Mouse (Mus musculus): ENCODE data around the gene Sumf1. TPM values are rescaled to one million over a fixed set of nuclear protein-coding genes. Genes with fewer than 3 reads are reported as not detected.

Sumf1 gene
- 24.7 and 28.7 TPM in 2 replicates for polyA plus RNA-seq (2015; fragmentation: Nextera tagmentation; extraction: Ambion mirVana)

DNA sequence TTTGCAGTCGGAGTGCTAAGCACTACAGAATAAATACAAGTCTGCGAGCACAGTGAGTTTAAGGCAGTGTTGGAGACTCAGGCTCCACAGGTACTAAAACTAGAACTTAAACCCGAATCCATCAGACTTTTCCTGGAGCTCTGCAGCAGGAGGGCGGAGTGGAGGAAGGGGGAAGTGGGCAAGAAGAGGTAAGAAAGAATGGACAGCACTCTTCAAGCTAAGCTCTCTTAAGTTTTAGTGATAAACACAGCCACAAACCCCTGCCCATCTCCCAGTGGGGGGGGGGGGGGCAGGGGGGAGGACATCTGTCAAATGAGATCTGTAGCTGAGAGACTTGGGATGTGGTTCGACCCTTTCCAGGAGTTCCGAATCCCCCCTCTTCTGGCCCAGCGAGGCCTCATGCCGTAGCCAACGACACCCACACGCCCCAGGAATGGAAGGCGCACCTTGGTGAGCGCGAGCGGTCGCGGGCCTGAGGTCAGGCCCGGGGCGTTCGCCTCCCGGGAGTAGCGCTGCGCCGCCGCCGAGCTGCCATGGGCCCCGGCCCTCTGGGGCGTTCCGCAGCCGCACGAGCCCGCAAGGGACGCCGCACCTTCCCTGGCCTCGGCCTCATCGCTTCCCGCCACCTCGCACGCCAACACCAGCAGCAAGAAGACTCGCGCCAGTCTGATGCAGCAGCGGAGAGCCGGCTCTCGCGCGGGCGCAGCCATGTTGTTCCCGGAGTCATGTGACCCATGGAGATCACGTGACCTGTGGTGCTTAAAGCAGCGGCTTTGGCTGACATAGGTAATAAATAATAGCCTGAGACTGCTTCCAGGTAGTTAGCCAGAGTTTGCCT, at the start of gene Sumf1:
Gene Sumf1 (minus strand): TSS at position 736 of the 838 bp plus-strand sequence.
- peaks cover 6% of the 10 kb centered on the region for H3K4me1 ChIP-seq

DNA sequence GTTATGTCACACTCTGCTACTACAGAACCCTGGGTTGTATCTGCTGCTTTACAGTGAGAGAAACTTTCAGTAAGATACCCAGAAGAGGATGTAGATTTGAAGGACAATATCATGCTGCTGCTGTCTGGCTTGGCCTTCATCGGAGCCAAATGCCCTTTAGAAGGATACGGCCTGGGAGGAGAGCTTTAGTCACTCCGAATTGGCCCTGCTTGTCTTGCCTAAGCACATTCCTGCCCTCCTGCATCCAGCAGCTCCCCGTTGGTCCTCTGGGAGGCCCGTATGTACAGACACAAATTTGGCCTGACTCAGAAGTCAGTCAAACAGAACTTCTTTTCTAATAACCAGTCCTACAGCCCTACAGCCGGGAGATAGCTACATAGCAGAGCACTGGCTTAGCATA, 49.2 kb upstream of the Sumf1 start:
- no peak for ATAC-seq (ENCODE audit: insufficient number of reproducible peaks, low FRiP score, low TSS enrichment, low read depth)
- Histone ChIP-seq H3K4me3 (replicated peaks) (no peak overlapping the region), H3K9me3 (replicated peaks) (no peaks in the 10 kb centered on the region), H3K9ac (no peak overlapping the region), H3K27me3 (no peaks in the 10 kb centered on the region), H3K36me3 (no peaks in the 10 kb centered on the region), H3K4me2 (replicated peaks) (no peak overlapping the region), H3K27ac (replicated peaks) (no peak overlapping the region), H3K4me1 (peaks cover 41% of the 10 kb centered on the region)
- WGBS, result 71% methylated on average over 6 of the region's 6 CpGs

More for the DNA sequence above, at the start of gene Sumf1:
- 5% methylated on average over 49 of the region's 49 CpGs for WGBS
- ATAC-seq (ENCODE audit: insufficient number of reproducible peaks, low FRiP score, low TSS enrichment, low read depth), result peak; percentile 81
- Histone ChIP-seq H3K4me2 (replicated peaks) (peak within 1 kb of the TSS; percentile 94), H3K36me3 (no peaks in the 10 kb centered on the region), H3K9me3 (replicated peaks) (no peaks in the 10 kb centered on the region), H3K9ac (peak within 1 kb of the TSS; percentile 51), H3K27ac (replicated peaks) (no peak within 1 kb of the TSS), H3K27me3 (no peaks in the 10 kb centered on the region), H3K4me3 (replicated peaks) (peak within 1 kb of the TSS; percentile 85)

DNA sequence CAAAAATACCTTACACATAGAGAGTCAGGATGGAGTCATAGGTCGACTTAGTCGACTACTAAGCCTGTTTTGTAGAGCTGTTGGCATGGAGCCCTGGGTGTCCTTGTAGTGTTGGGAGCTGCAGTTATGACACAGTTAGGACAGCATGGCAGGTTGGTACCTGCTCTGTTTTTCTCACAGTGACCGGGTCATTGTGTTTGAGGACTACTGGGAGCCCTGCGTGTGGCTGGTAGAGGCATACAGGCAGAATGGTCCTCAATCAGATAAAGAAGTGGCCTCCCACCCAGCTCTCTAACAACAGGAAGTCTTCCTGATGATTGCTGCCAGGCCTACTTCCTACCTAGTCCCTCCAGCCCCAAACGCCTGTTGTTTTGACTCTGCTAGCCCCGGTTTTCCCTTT, 47.7 kb upstream of the Sumf1 start:
- 38% methylated on average over 6 of the region's 6 CpGs for WGBS
- no peak overlapping the region for H3K4me2 ChIP-seq (replicated peaks)
- H3K27ac ChIP-seq (replicated peaks), result no peak overlapping the region
- H3K27me3 ChIP-seq, result no peaks in the 10 kb centered on the region
- H3K4me3 ChIP-seq (replicated peaks), result no peak overlapping the region
- H3K9ac ChIP-seq, result no peak overlapping the region
- no peaks in the 10 kb centered on the region for H3K36me3 ChIP-seq
- H3K9me3 ChIP-seq (replicated peaks), result no peaks in the 10 kb centered on the region
- ATAC-seq (ENCODE audit: insufficient number of reproducible peaks, low FRiP score, low TSS enrichment, low read depth), result no peak
- peaks cover 36% of the 10 kb centered on the region for H3K4me1 ChIP-seq

DNA sequence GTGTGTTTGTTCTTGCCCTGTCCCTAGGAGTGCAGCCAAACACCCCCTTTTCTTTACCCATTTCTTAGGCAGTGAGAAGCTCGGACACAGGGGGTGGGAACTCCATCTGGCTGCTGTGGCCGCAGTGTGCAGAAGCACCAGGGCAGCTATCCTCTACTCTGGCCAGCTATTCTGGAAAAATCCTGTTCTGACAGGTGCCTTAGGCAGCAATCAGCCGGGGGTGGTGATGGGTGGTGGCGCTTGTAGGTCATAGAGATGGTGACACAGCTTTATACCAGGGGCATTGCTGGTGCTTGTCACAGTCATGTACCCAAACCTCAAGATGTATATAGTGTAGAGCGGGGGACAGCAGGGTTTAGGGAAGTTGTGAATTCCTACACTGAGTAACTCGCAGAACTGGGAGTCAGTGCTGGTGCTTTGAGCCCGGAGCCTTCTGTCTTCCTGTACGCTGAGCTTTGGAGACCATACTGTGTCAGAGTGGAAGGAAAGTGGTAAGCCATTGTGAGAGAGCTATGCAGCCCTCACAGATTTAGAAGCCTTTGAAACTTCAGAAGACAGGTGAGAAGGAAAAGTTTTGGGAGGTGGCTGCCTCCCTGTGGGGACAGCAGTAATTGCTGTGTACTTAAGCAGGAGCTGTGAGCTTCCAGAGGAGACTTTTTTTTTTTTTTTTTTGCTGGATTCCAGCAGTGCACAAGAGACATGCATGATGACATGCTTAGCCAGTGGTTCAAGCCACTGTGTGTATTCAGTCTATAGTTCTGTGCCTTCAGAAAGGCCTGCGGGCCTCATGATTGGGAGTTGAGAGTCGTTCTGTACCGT, 46.7 kb upstream of the Sumf1 start:
- Histone ChIP-seq H3K9me3 (replicated peaks) (no peaks in the 10 kb centered on the region), H3K4me1 (peaks cover 28% of the 10 kb centered on the region), H3K4me2 (replicated peaks) (no peak overlapping the region), H3K27ac (replicated peaks) (no peak overlapping the region), H3K9ac (no peak overlapping the region), H3K36me3 (no peaks in the 10 kb centered on the region), H3K27me3 (no peaks in the 10 kb centered on the region), H3K4me3 (replicated peaks) (no peak overlapping the region)
- no peak for ATAC-seq (ENCODE audit: insufficient number of reproducible peaks, low FRiP score, low TSS enrichment, low read depth)
- WGBS, result 68% methylated on average over 11 of the region's 11 CpGs

DNA sequence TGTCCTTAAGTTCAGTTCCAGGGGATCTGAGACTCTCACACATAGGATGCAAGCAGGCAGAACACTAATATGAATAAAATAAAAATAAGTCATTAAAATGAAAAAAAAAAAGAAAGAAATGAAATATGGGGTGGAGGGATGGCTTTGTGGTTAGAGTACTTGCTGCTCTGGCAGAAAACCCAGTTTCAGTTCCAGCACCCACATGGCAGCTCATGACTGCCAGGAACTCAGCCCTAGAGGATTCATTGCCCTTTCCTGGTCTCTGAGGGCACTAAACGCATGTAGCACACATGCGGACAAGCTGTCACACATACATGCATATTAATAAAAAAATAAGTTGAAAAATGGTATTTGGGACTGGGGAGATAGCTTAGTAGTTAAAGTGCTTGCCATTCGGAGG, 45.2 kb upstream of the Sumf1 start:
- H3K4me2 ChIP-seq (replicated peaks), result no peak overlapping the region
- peaks cover 17% of the 10 kb centered on the region for H3K4me1 ChIP-seq
- no peaks in the 10 kb centered on the region for H3K9me3 ChIP-seq (replicated peaks)
- no peaks in the 10 kb centered on the region for H3K27me3 ChIP-seq
- H3K36me3 ChIP-seq, result no peaks in the 10 kb centered on the region
- no peak overlapping the region for H3K27ac ChIP-seq (replicated peaks)
- 81% methylated on average over 3 of the region's 3 CpGs for WGBS
- H3K4me3 ChIP-seq (replicated peaks), result no peak overlapping the region
- no peak for ATAC-seq (ENCODE audit: insufficient number of reproducible peaks, low FRiP score, low TSS enrichment, low read depth)
- no peak overlapping the region for H3K9ac ChIP-seq

GRCm38 (mm10) chr6:108228601-108229000, 43.2 kb upstream of the Sumf1 start:
- 0 out of 2 replicates have a peak, but pooled peaks cover 11% of the 10 kb centered on the region for H3K4me1 ChIP-seq
- 21% methylated on average over 2 of the region's 2 CpGs for WGBS
- no peak overlapping the region for H3K9ac ChIP-seq
- H3K27ac ChIP-seq (replicated peaks), result no peak overlapping the region
- no peak for ATAC-seq (ENCODE audit: insufficient number of reproducible peaks, low FRiP score, low TSS enrichment, low read depth)
- H3K9me3 ChIP-seq (replicated peaks), result no peaks in the 10 kb centered on the region
- H3K27me3 ChIP-seq, result no peaks in the 10 kb centered on the region
- H3K4me3 ChIP-seq (replicated peaks), result no peak overlapping the region
- H3K4me2 ChIP-seq (replicated peaks), result no peak overlapping the region
- no peaks in the 10 kb centered on the region for H3K36me3 ChIP-seq

GRCm38 (mm10) chr6:108228048-108228447, 42.7 kb upstream of the Sumf1 start:
- Histone ChIP-seq H3K4me3 (replicated peaks) (no peak overlapping the region), H3K9me3 (replicated peaks) (no peaks in the 10 kb centered on the region), H3K27ac (replicated peaks) (no peak overlapping the region), H3K27me3 (no peaks in the 10 kb centered on the region), H3K4me1 (0 out of 2 replicates have a peak, but pooled peaks cover 6% of the 10 kb centered on the region), H3K9ac (no peak overlapping the region), H3K4me2 (replicated peaks) (no peak overlapping the region), H3K36me3 (no peaks in the 10 kb centered on the region)
- WGBS, result 66% methylated on average over 6 of the region's 6 CpGs
- no peak for ATAC-seq (ENCODE audit: insufficient number of reproducible peaks, low FRiP score, low TSS enrichment, low read depth)

- H3K4me2 ChIP-seq (replicated peaks), result no peak overlapping the region
- WGBS, result 92% methylated on average over 6 of the region's 6 CpGs
- H3K27me3 ChIP-seq, result no peaks in the 10 kb centered on the region
- 0 out of 2 replicates have a peak, but pooled peaks cover 4% of the 10 kb centered on the region for H3K4me1 ChIP-seq
- no peaks in the 10 kb centered on the region for H3K9me3 ChIP-seq (replicated peaks)
- no peak overlapping the region for H3K4me3 ChIP-seq (replicated peaks)
- H3K9ac ChIP-seq, result no peak overlapping the region
- no peak overlapping the region for H3K27ac ChIP-seq (replicated peaks)
- ATAC-seq (ENCODE audit: insufficient number of reproducible peaks, low FRiP score, low TSS enrichment, low read depth), result no peak
- H3K36me3 ChIP-seq, result no peaks in the 10 kb centered on the region
Measured at GRCm38 (mm10) chr6:108227461-108227860, 42.1 kb upstream of the Sumf1 start.

DNA sequence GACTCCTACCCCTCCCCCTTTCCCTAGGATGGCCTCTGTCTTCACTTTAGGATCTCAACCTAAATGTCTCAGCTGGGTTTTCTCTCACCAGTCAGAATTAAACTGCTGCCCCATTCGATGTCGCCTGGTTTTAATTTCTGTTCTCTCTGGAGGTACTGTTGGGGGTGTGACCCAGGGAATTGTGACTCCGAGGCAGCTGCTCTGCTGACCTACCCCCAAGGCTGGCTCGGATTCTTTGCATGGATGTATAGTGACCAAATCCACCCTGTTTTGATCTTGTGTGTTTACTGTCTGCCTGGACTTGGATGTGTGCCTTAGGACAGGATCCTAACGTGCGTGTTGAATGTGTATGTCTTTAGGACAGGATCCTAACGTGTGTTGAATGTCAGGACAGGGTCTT, 40.8 kb upstream of the Sumf1 start:
- Histone ChIP-seq H3K4me3 (replicated peaks) (no peak overlapping the region), H3K27ac (replicated peaks) (no peak overlapping the region), H3K4me1 (0 out of 2 replicates have a peak, but pooled peaks cover 4% of the 10 kb centered on the region), H3K4me2 (replicated peaks) (no peak overlapping the region), H3K9ac (no peak overlapping the region), H3K9me3 (replicated peaks) (no peaks in the 10 kb centered on the region), H3K27me3 (no peaks in the 10 kb centered on the region), H3K36me3 (no peaks in the 10 kb centered on the region)
- 31% methylated on average over 7 of the region's 7 CpGs for WGBS
- no peak for ATAC-seq (ENCODE audit: insufficient number of reproducible peaks, low FRiP score, low TSS enrichment, low read depth)

DNA sequence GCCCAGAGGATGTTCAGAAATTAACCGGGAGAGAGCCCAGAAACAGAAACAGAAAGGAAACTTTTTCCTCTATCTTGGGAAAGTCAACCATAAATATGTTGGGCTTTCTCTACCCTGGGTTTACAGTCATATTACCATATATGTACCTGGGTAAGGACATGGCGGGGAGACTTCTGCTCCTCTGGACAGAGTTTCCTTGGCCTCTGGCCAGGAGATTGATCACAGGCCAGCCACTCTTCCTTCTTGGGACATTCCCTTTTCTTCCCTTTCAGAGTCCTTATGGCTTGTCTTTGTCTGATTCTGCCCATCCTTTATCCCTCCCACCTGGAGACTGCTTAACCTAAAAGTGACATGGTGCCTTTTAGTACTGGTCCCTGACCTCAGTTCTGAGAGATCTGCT, 39.6 kb upstream of the Sumf1 start:
- Histone ChIP-seq H3K4me2 (replicated peaks) (no peak overlapping the region), H3K36me3 (no peaks in the 10 kb centered on the region), H3K27ac (replicated peaks) (no peak overlapping the region), H3K9me3 (replicated peaks) (no peaks in the 10 kb centered on the region), H3K9ac (no peak overlapping the region), H3K4me1 (0 out of 2 replicates have a peak, but pooled peaks cover 4% of the 10 kb centered on the region), H3K27me3 (no peaks in the 10 kb centered on the region), H3K4me3 (replicated peaks) (no peak overlapping the region)
- WGBS, result 86% methylated on average over 2 of the region's 2 CpGs
- no peak for ATAC-seq (ENCODE audit: insufficient number of reproducible peaks, low FRiP score, low TSS enrichment, low read depth)

- no peak overlapping the region for H3K27ac ChIP-seq (replicated peaks)
- no peaks in the 10 kb centered on the region for H3K9me3 ChIP-seq (replicated peaks)
- no peak overlapping the region for H3K4me2 ChIP-seq (replicated peaks)
- no peaks in the 10 kb centered on the region for H3K36me3 ChIP-seq
- WGBS, result 90% methylated on average over 4 of the region's 4 CpGs
- 0 out of 2 replicates have a peak, but pooled peaks cover 4% of the 10 kb centered on the region for H3K4me1 ChIP-seq
- no peak for ATAC-seq (ENCODE audit: insufficient number of reproducible peaks, low FRiP score, low TSS enrichment, low read depth)
- H3K9ac ChIP-seq, result no peak overlapping the region
- H3K27me3 ChIP-seq, result no peaks in the 10 kb centered on the region
- no peak overlapping the region for H3K4me3 ChIP-seq (replicated peaks)
Measured at GRCm38 (mm10) chr6:108224361-108224760, 39.0 kb upstream of the Sumf1 start.
